Mouse (Mus musculus) embryo, embryonic 11 days (tissue): ENCODE measurements around the gene Fam171a1.
A peak's percentile ranks its signal among the peaks of the same experiment; 100 is the strongest.
"Not testable (repeated sequence)": the region's sequence is repeated elsewhere in the genome, so short reads cannot be mapped to it uniquely, and the experiment has no call there.

Experiments
- DNase-seq: peaks from one replicate; pipeline ENCODE4 v3.0.0-alpha.2; 2015

The Fam171a1 gene

GRCm38 (mm10) chr2:3113866-3114265, at the start of gene Fam171a1:
Gene Fam171a1 (plus strand): TSS chr2:3114224.
- no peak for DNase-seq

DNA sequence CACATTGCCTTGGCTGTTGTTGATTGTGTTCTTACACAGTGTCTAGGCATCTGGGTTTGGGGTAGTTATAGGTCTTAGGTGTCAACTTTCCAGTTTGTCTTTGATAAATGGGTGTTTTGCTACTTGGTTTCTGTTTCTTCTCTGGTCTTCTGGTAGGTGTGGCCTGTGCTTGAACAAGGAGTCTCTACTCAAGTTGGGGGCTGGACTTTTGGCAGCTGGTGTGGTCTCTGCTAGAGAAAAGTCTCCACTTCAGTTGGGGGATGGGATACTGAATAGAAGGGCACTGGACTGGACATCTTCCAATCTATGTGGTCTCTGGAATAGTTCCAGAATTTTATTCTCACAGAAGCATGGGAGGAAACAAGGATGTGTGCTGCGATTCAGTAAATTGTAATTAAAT, 44.9 kb upstream of the Fam171a1 start:
- DNase-seq = no peak

- DNase-seq = not testable (repeated sequence)
Observed at GRCm38 (mm10) chr2:3088361-3088760, 25.7 kb upstream of the Fam171a1 start.

DNA sequence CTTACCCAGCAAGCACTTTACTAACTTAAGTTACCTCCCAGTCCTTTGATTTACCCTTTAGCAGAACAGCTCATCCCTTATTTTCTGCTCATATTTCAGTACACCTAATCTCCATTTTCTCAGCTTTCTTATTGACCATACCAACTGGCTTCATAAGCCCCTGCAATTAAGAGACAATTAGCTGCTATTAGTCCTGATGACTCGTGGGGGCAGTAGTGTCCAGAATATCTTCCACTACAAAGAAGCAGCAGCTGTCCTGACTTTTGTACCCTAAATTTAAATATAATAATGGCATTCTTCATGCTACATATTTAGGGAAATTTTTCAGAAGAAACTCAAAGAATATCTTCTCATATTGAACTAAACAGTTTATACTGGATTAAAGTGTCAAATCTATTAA, 24.8 kb upstream of the Fam171a1 start:
- no peak for DNase-seq

DNA sequence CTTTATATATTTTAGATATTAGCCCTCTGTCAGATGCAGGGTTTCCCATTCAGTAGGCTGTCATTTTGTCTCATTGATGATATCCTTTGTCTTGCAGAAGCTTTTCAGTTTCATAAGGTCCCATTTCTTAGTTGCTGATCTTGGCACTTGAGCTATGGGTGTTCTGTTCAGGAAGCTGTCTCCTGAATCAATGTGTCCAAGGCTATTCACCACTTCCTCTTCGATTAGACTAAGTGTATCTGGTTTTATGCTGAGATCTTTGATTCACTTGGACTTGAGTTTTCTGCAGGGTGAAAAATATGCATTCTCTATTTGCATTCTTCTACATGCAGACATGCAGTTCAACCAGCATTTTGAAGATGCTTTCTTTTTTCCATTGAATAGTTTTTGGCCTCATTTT, 17.9 kb upstream of the Fam171a1 start:
- no peak for DNase-seq

DNA sequence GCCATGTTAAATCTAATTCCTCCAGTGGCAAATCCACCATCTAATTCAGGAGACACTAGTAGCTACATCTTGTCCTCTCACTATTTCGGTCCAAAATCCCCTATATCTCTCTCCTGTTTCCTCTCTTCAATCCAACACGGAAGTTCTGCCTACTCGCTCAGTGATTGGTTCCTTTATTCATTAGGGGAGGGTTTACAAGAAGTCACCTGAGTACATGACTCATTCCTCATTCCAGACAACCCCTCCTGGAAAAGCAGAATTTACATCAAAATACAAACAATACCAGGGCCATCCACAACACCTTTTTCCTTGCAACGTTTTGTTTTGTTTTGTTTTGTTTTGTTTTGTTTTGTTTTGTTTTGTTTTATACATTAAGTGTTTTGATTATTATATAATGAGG, 14.1 kb upstream of the Fam171a1 start:
- no peak for DNase-seq

DNA sequence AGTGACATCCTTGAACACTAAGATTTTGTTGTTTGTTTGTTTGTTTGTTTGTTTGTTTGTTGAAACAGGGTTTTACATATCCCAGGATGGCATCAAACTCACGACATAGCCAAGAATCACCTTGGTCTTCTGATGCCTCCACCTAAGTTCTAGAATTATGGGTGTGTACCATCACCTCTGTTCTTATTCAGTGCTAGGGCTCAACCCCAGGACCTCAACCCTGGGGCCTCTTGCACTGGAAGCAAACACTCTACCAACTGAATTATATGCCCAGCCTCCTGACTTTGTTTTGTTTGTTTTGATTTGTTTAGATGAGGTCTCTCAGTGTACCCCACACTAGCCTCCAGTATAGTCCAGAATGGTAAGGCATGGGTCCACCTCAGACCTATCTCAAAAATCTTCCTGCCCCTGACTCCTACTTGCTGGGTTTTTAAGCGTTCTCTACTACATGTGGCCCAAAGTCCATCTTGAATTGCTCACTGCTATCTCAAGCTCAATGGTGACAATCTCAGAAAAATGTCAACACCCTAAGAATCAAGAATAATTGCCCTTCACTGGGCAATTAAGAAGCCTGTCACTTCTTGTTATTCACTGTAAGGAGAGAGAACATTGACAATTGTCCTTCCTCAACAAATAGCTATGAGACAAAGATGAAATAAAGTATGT, 12.6 kb upstream of the Fam171a1 start:
- no peak for DNase-seq

DNA sequence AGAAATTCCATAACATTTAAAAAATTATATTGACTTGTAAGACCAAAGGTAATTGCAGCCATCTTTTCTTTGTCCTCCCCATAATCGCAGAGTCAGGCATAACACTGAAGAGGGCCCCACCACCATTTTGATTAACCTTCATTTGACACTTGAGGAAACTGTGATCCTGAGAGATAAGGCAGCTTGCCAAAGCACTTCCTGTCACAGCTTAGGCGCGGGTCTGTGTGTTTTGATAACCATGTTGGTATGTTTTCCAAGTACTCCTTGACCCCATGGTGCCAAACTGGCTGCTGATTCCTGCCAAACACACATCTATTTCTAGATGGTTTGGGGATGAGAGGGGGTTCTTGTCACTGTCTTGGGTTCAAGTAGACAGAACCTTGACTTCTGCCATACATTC, 11.7 kb upstream of the Fam171a1 start:
- DNase-seq = no peak

DNA sequence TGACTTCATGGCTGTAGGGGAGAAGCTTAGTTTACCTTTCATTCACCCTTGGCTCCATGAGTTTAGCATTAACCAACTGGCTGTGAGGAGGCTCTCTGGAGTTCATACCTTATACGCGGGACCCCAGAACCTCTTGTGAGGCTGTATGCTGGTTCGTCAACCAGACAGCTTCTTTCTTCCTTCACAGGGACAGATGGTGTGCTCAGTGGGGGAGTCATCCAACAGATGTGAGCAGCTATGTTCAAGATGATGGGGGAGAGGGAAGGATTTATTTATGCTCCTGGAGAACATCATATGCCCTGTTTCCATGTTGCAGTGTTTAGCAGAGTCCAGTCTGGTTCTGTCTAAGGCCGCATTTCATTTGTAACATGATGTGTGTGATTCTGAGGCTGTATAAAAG, 6.6 kb upstream of the Fam171a1 start:
- no peak for DNase-seq

DNA sequence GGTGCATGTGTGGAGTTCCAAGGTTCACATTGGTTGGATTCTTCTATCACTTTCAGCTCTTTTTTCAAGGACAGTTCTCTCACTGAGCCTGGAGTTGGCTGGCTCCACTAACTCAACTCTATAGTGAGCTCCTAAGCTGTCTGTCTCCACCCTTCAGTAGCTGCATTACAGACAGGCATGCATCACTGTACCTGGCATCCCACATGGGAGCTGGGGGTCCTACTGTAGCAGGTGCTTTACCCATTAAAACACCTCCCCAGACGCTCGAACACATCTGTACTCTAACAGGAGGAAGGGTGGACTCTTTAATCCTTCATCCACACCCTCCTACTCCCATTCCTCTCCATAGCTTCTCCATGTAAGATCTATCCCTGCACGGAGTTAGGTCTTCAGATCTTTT, 5.6 kb upstream of the Fam171a1 start:
- DNase-seq = no peak

GRCm38 (mm10) chr2:3108834-3109233, 5.2 kb upstream of the Fam171a1 start:
- DNase-seq = no peak

DNA sequence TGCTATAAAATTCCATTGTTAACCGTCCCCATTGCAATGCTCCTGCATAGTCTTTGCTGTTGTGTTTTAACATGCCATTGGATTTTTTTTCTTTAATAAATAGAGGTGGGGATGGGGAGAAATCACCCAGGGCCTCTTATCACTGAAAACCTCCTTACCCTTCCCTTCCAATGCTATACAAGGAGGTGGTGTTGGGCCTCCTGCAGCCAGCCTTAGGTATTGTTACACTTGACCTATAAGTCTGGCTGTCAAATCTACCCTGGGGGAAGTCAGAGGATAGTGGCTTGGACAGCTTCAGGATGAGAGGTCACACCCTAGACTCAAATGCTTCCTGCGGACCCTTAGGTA, 3.8 kb downstream of the Fam171a1 start:
- DNase-seq = no peak

DNA sequence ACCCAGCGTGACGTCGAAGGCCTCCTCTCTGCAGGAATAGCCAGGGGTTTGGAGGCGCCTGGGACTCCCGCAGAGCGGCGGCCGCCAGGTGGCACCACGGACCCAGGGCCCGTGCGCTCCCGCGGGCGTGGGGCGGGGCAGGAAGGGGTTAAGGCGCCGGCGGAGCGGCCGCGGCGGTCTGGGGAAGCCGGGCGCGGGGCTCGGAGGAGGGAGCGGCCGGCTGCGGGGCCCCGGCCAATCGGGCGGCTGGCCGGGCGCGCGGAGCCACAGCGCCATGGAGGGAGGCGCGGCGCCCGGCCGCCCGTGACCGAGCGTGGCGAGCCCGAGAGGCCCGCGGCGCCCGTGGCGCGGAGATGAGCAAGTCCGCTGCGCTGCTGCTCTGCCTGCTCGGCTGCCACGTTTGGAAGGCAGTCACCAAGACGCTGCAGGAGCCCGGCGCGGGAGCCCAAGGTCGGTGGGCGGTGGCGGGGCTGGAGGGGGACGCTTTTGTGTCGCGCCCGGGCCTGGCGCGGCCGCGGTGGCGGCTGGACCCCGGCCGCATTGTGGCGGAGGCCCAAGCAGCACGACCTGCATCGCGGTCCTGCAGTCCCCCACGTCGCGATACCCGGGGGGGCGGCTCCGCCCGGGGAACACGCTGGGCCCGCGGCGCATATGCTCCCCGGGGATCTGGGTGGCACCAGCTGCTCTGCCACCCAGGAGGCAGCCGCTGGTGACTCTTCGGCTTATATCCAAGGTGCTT, 4.3 kb downstream of the Fam171a1 start:
- DNase-seq = peak; percentile 94

- peak; percentile 34 for DNase-seq
Observed at GRCm38 (mm10) chr2:3118969-3119368, 4.9 kb downstream of the Fam171a1 start.

GRCm38 (mm10) chr2:3119371-3119935, 5.4 kb downstream of the Fam171a1 start:
- no peak for DNase-seq

DNA sequence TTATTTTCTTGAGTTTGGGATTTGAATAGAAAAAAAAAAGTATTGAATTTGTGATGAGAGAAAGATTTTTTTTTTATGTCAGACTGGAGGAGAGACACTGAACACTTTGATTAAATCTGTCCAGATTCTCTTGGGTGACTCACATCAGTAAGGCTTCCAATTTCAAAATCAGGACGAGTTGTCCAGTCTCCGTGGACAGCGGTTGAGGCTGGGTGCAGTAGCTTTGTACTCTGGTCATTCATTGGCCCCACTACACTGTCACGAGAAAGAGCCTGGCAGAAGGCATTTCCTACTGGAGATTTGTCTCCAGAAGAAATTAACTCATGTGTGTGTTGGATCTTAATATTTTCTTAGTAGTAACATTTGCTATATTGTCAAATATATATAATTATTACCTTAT, 8.5 kb downstream of the Fam171a1 start:
- DNase-seq = no peak

DNA sequence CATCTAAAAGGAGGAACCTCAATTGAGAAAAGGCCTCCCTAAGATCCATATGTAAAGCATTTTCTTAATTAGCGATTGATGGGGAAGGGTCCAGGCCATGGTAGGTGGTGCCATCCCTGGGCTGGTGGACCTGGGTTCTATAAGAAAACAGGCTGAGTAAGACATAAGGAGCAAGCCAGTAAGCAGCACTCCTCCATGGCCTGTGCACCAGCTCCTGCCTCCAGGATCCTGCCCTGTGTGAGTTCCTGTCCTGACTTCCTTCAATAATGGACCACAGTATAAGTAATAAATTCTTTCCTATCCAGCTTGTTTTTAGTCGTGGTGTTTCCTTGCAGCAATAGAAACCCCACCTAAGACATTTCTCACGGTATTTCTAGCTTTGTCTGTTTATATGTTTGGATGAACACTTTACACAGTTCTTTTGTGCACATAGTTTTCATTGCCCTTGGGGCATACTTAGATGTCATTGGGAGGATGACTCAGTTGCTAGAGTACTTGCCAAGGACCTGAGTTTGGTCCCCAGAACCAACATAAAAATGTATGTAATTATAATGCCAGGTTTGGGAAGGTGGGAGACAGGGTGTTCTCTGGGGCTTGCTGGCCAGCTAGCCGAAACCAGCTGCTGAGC, 13.3 kb downstream of the Fam171a1 start:
- no peak for DNase-seq

- no peak for DNase-seq
Observed at GRCm38 (mm10) chr2:3128344-3128871, 14.4 kb downstream of the Fam171a1 start.

GRCm38 (mm10) chr2:3128910-3129309, 14.9 kb downstream of the Fam171a1 start:
- DNase-seq = peak; percentile 20

- no peak for DNase-seq
Observed at GRCm38 (mm10) chr2:3132473-3132872, 18.4 kb downstream of the Fam171a1 start.

DNA sequence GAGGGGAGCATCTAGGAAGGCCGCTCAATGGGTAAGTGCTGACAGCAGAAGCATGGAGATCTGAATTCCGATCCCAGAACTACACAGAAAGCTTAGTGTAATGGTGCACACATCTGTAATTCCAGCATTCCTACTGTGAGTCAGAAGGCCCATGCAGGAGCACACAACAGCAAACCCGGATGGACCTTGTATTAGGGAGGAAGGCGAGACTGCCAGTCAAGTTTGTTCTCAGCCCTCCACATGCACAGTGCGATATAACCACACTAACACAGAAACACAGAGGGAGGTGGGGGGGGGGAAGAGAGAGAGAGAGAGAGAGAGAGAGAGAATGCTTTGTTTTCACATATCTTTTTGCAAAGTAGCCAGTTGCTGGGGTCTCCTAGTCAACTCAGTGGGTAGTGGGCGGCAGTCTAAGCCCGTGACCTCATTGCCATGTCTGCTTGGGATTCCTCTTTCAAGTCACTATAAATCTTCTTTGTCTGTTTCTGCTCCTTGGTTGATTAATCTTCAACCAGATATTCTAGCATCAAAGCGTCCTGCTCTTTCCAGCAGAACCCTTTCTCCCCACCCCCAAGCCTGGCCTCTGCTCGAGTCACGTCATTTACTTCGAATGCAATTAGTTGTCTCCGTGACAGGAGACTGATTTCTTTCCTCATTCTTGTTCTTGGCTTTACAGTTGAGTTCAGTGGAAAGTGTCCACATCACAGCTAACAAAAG, 20.7 kb downstream of the Fam171a1 start:
- DNase-seq = peak; percentile 54

- peak; percentile 19 for DNase-seq
Observed at GRCm38 (mm10) chr2:3135297-3135684, 21.3 kb downstream of the Fam171a1 start.

- no peak for DNase-seq
Observed at GRCm38 (mm10) chr2:3138308-3138707, 24.3 kb downstream of the Fam171a1 start.
